Mouse (Mus musculus): ENCODE measurements around the gene Abcg5. TPM values are rescaled to one million over a fixed set of nuclear protein-coding genes. Genes with fewer than 3 reads are reported as not detected.

Abcg5 gene
- polyA plus RNA-seq, 1 experiment from 2014 or later, result 1.6 TPM

DNA sequence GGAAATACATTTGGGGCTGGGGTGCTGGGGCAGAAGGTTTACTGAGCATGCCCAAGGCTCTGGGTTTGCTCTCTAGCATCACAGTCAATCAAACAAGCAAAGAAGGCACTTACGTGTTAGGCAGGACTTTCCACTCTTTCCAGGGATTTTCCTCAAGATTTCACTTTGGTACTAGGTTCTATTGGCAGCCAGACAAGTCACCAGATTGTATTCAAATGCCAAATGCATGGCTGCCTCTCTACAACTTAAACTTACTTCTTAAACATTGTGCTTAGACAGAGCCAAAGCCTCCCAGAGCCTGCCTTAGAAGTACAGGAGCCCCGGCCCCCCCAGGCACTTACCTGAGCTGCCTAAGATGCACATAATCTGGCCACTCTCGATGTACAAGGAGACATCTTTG is 1.1 kb downstream of the Abcg5 start:
- Histone ChIP-seq H3K9ac (no peak overlapping the region), H3K27ac (no peak overlapping the region), H3K4me3 (no peak overlapping the region), H3K27me3 (no peaks in the 10 kb centered on the region), H3K36me3 (no peaks in the 10 kb centered on the region), H3K4me1 (no peaks in the 10 kb centered on the region), H3K9me3 (no peaks in the 10 kb centered on the region), H3K4me2 (replicated peaks) (no peak overlapping the region)
- WGBS, result 73% methylated on average over 3 of the region's 3 CpGs
- no peak for ATAC-seq (ENCODE audit: low FRiP score, low read depth)

- 77% methylated on average over 11 of the region's 11 CpGs for WGBS
- Histone ChIP-seq H3K4me2 (replicated peaks) (no peak overlapping the region), H3K27ac (no peak overlapping the region), H3K9me3 (no peaks in the 10 kb centered on the region), H3K9ac (no peak overlapping the region), H3K36me3 (no peaks in the 10 kb centered on the region), H3K4me3 (no peak overlapping the region), H3K27me3 (peaks cover 19% of the 10 kb centered on the region; the same call in 1 of the 2 replicates), H3K4me1 (peaks cover 20% of the 10 kb centered on the region)
- no peak for ATAC-seq (ENCODE audit: low FRiP score, low read depth)
These were observed 5.2 kb downstream of the Abcg5 start for GRCm38 (mm10) chr17:84677595-84677994.

DNA sequence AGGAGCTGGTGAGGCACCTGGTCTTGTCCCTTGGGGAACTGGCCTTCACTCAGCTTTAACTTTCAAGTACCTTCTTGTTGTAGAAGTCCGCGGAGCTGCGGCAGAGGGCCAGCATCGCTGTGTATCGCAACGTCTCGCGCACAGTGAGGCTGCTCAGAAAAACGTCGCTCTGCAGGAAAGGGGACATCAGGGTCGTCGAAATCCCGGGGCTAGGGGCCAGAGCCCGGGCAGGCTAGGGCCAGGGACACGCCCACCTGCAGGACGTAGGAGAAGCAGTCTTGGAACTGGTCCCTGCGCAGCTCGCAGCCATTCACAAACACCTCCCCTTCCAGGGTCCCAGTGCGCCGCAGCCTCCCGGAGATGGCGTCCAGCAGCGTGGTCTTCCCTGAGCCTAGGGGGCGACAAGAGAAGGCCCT is 6.9 kb downstream of the Abcg5 start, which contains the start of gene Abcg8:
Abcg8 (plus strand) TSS at position 352 of the 416 bp plus-strand sequence.
- no peak within 1 kb of the TSS for H3K27ac ChIP-seq
- peak; percentile 67; the same call in 1 of the 2 replicates for ATAC-seq (ENCODE audit: low FRiP score, low read depth)
- H3K9me3 ChIP-seq, result no peaks in the 10 kb centered on the region
- H3K36me3 ChIP-seq, result no peaks in the 10 kb centered on the region
- H3K4me3 ChIP-seq, result peak within 1 kb of the TSS; percentile 45
- H3K4me1 ChIP-seq, result peaks cover 20% of the 10 kb centered on the region
- peaks cover 21% of the 10 kb centered on the region; the same call in 1 of the 2 replicates for H3K27me3 ChIP-seq
- peak within 1 kb of the TSS; percentile 81 for H3K4me2 ChIP-seq (replicated peaks)
- H3K9ac ChIP-seq, result peak within 1 kb of the TSS; percentile 62
- 1% methylated on average over 24 of the region's 24 CpGs for WGBS

GRCm38 (mm10) chr17:84675204-84675603 is 7.6 kb downstream of the Abcg5 start:
- peaks cover 20% of the 10 kb centered on the region for H3K4me1 ChIP-seq
- H3K9me3 ChIP-seq, result no peaks in the 10 kb centered on the region
- no peak overlapping the region for H3K9ac ChIP-seq
- H3K4me3 ChIP-seq, result no peak overlapping the region
- 55% methylated on average over 4 of the region's 4 CpGs for WGBS
- H3K27ac ChIP-seq, result no peak overlapping the region
- H3K36me3 ChIP-seq, result no peaks in the 10 kb centered on the region
- H3K4me2 ChIP-seq (replicated peaks), result peak overlapping the region; percentile 81; the same call in 1 of the 2 replicates
- ATAC-seq (ENCODE audit: low FRiP score, low read depth), result no peak
- peaks cover 21% of the 10 kb centered on the region; the same call in 1 of the 2 replicates for H3K27me3 ChIP-seq

- Histone ChIP-seq H3K9ac (no peak overlapping the region), H3K9me3 (no peaks in the 10 kb centered on the region), H3K4me2 (replicated peaks) (0 out of 2 replicates have a peak overlapping the region, but pooled peaks have one; percentile 7), H3K36me3 (no peaks in the 10 kb centered on the region), H3K4me1 (peaks cover 20% of the 10 kb centered on the region), H3K4me3 (no peak overlapping the region), H3K27me3 (peaks cover 21% of the 10 kb centered on the region; the same call in 1 of the 2 replicates), H3K27ac (no peak overlapping the region)
- whole genome bisulfite sequencing, result 12% methylated on average over 7 of the region's 7 CpGs
- no peak for ATAC-seq (ENCODE audit: low FRiP score, low read depth)
These were observed 8.8 kb downstream of the Abcg5 start for GRCm38 (mm10) chr17:84674048-84674447.

DNA sequence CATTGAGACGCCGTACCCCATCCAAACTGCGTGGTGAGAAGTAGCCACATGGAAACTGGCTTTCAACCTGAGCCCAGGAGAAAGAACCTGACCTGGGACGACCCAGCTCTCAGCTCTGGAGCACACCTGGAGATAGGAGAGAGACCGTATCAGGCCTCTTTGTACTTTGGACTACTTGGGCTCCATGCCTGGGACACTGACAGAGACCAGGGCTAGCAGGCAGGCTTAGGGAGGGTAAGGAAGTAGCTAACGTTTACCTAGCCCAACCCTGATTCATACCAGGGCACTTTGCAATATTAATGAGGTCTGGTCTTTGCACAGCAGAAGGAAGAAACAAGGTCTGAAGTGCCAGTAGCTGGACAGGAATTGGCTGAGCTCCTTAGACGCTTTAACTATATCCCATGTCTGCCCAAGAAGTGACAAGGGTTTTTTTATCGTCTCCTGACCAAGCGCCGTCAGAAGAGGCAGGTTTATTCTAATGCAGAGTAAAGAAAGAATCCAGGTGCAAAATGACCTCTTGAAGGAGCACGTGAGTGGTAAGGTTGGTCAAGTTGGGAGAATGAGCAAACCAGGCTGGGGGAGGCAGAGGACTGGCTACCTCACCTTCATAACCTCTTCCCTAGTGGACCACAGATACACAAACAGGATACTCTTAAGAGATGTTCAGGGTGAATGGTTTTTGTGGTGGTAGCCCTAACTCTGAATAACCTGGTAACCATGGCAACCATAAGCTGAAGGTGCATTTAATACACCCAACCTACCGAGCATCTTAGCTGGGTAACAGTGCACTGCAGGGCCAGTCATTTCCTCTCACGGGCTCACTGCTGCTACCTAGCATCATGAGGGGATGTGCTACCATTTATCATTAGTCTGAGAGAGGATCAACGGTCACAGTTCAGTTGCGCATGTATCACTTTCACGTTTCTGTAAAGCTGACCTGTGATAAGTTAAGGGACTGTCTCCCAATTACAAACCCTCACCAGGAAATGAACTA is 10.1 kb downstream of the Abcg5 start:
- H3K4me3 ChIP-seq, result no peak overlapping the region

GRCm38 (mm10) chr17:84667848-84668247 is 15.0 kb downstream of the Abcg5 start:
- Histone ChIP-seq H3K4me1 (peaks cover 14% of the 10 kb centered on the region), H3K27me3 (0 out of 2 replicates have a peak, but pooled peaks cover 3% of the 10 kb centered on the region), H3K36me3 (no peaks in the 10 kb centered on the region), H3K9me3 (no peaks in the 10 kb centered on the region), H3K4me3 (no peak overlapping the region), H3K4me2 (replicated peaks) (no peak overlapping the region), H3K27ac (no peak overlapping the region), H3K9ac (no peak overlapping the region)
- ATAC-seq (ENCODE audit: low FRiP score, low read depth), result no peak
- WGBS, result 90% methylated on average over 3 of the region's 3 CpGs

More for the DNA sequence above, 10.1 kb downstream of the Abcg5 start:
- WGBS, result 76% methylated on average over 16 of the region's 16 CpGs
- no peaks in the 10 kb centered on the region for H3K9me3 ChIP-seq
- ATAC-seq (ENCODE audit: low FRiP score, low read depth), result no peak
- peaks cover 20% of the 10 kb centered on the region for H3K4me1 ChIP-seq
- H3K27ac ChIP-seq, result no peak overlapping the region
- no peak overlapping the region for H3K4me2 ChIP-seq (replicated peaks)
- peaks cover 21% of the 10 kb centered on the region; the same call in 1 of the 2 replicates for H3K27me3 ChIP-seq
- no peaks in the 10 kb centered on the region for H3K36me3 ChIP-seq
- no peak overlapping the region for H3K9ac ChIP-seq

DNA sequence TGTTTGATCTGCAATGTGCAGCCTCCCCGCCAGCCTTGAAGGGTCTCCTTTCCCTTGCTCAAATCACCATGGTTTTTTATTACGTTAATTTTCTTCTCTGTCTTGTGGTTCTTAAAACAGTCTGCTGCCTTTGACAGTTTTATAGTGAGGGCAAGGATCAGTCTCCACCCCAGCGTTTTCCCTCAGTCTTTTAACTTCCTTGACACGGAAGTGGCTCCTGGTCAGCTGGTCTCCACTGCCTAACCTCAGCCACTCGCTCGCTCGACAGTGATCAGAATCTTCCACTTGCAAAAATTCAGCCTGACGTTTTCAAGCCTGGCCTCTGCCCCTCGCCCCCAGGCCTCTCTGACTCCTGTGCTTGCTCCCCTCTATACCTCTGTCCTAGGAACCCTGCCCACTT is 17.1 kb downstream of the Abcg5 start:
- Histone ChIP-seq H3K27ac (no peak overlapping the region), H3K4me1 (peaks cover 18% of the 10 kb centered on the region), H3K27me3 (no peaks in the 10 kb centered on the region), H3K9me3 (no peaks in the 10 kb centered on the region), H3K36me3 (no peaks in the 10 kb centered on the region), H3K4me3 (no peak overlapping the region), H3K9ac (no peak overlapping the region), H3K4me2 (replicated peaks) (no peak overlapping the region)
- no peak for ATAC-seq (ENCODE audit: low FRiP score, low read depth)
- WGBS, result 12% methylated on average over 9 of the region's 9 CpGs

GRCm38 (mm10) chr17:84665053-84665452 is 17.8 kb downstream of the Abcg5 start:
- no peak overlapping the region for H3K27ac ChIP-seq
- ATAC-seq (ENCODE audit: low FRiP score, low read depth), result no peak
- 35% methylated on average over 10 of the region's 10 CpGs for WGBS

GRCm38 (mm10) chr17:84658951-84659350 is 23.9 kb downstream of the Abcg5 start:
- no peaks in the 10 kb centered on the region for H3K9me3 ChIP-seq
- 82% methylated on average over 8 of the region's 8 CpGs for WGBS

More at GRCm38 (mm10) chr17:84665053-84665452, 17.8 kb downstream of the Abcg5 start:
- H3K9ac ChIP-seq, result no peak overlapping the region
- no peak overlapping the region for H3K4me3 ChIP-seq
- peaks cover 18% of the 10 kb centered on the region for H3K4me1 ChIP-seq
- no peaks in the 10 kb centered on the region for H3K27me3 ChIP-seq
- no peaks in the 10 kb centered on the region for H3K9me3 ChIP-seq
- H3K36me3 ChIP-seq, result no peaks in the 10 kb centered on the region
- no peak overlapping the region for H3K4me2 ChIP-seq (replicated peaks)

GRCm38 (mm10) chr17:84658195-84658594 is 24.6 kb downstream of the Abcg5 start:
- WGBS, result 38% methylated on average over 5 of the region's 5 CpGs
- H3K4me3 ChIP-seq, result no peak overlapping the region
- peaks cover 20% of the 10 kb centered on the region; the same call in 1 of the 2 replicates for H3K4me1 ChIP-seq
- H3K27ac ChIP-seq, result no peak overlapping the region
- no peak for ATAC-seq (ENCODE audit: low FRiP score, low read depth)
- H3K9me3 ChIP-seq, result no peaks in the 10 kb centered on the region
- H3K4me2 ChIP-seq (replicated peaks), result no peak overlapping the region
- H3K9ac ChIP-seq, result no peak overlapping the region
- H3K36me3 ChIP-seq, result peaks cover 15% of the 10 kb centered on the region; the same call in 1 of the 2 replicates
- H3K27me3 ChIP-seq, result no peaks in the 10 kb centered on the region

More at GRCm38 (mm10) chr17:84658951-84659350, 23.9 kb downstream of the Abcg5 start:
- Histone ChIP-seq H3K4me1 (peaks cover 20% of the 10 kb centered on the region; the same call in 1 of the 2 replicates), H3K4me3 (no peak overlapping the region), H3K27me3 (no peaks in the 10 kb centered on the region), H3K27ac (no peak overlapping the region), H3K4me2 (replicated peaks) (no peak overlapping the region), H3K9ac (no peak overlapping the region), H3K36me3 (peaks cover 7% of the 10 kb centered on the region; the same call in 1 of the 2 replicates)
- no peak for ATAC-seq (ENCODE audit: low FRiP score, low read depth)

- no peaks in the 10 kb centered on the region for H3K27me3 ChIP-seq
- H3K9me3 ChIP-seq, result no peaks in the 10 kb centered on the region
- no peak overlapping the region for H3K4me2 ChIP-seq (replicated peaks)
- H3K27ac ChIP-seq, result no peak overlapping the region
- H3K4me3 ChIP-seq, result no peak overlapping the region
- WGBS, result 62% methylated on average over 7 of the region's 7 CpGs
- ATAC-seq (ENCODE audit: low FRiP score, low read depth), result 0 out of 2 replicates have a peak, but pooled peaks have one; percentile 15
- no peak overlapping the region for H3K9ac ChIP-seq
- H3K4me1 ChIP-seq, result peaks cover 20% of the 10 kb centered on the region; the same call in 1 of the 2 replicates
- H3K36me3 ChIP-seq, result peaks cover 18% of the 10 kb centered on the region; the same call in 1 of the 2 replicates
These were observed 25.0 kb downstream of the Abcg5 start for GRCm38 (mm10) chr17:84657782-84658181.

Data from limb, embryonic 13.5 days (tissue).